Mouse (Mus musculus) gastrocnemius, postnatal 4 days (tissue): ENCODE measurements around the gene Neurod2. TPM values are rescaled to one million over a fixed set of nuclear protein-coding genes. Genes with fewer than 3 reads are reported as not detected.

Experiments
- DNase-seq, 2 experiments: peaks; one replicate each; pipeline ENCODE4 v3.0.0; 2021 to 2022; ENCODE audit warnings: low spot score in 2 of 2, mixed read lengths in 2 of 2
- total RNA-seq, 2 experiments: library from RNA; stranded (reverse); gene quantifications; 2 replicates each; pipeline ENCODE4 v1.2.3; 2021

The Neurod2 gene
- total RNA-seq, 2 experiments from 2014 or later = not detected

DNA sequence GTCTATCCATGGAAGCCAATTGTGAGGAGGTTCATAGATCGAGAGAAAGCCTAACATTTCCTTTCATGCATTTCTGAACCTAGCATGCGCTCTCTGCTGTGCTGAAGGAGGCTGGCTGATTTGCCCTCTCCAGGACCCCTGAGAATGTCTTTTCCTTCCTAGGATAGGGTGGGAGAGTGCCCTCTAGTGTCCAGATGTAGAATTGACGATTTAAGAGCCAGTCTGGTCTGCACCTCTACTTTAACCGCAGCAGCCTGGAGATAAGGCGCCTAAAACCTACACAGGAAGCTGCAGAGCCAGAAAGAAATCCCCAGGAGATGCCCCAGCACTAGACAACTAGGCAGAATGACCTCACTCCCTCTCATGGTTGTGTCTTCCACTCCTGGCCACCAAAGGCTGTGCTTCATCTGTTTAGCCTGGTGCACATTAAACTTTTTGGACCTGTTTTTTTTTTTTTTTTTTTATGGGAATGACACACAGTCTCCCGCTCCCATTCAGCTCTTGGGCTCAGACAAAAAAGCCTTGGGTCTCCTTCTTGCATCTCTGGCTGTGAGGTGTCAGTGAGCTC lies 26.4 kb upstream of the Neurod2 start:
- DNase-seq = no peak

DNA sequence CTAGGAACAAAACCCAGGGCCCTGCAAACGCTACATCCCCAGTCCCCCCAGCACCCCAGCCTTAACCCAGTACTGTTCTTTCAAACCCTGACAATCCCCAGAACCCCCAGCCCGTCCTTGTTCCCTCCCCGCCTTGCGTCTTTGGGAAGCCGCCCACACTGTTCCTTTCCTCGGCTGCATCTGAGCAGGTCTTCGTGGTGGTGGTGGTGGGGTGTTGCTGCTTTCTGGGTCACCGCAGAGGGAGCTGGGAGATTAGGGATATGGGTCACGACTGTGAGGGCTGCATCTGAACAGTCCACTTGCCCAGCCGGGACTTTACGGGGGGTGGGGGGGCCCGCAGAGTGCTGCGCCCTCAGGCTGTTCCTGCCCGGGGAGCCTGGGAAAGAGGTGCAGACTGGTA lies 25.0 kb upstream of the Neurod2 start:
- DNase-seq = no peak

DNA sequence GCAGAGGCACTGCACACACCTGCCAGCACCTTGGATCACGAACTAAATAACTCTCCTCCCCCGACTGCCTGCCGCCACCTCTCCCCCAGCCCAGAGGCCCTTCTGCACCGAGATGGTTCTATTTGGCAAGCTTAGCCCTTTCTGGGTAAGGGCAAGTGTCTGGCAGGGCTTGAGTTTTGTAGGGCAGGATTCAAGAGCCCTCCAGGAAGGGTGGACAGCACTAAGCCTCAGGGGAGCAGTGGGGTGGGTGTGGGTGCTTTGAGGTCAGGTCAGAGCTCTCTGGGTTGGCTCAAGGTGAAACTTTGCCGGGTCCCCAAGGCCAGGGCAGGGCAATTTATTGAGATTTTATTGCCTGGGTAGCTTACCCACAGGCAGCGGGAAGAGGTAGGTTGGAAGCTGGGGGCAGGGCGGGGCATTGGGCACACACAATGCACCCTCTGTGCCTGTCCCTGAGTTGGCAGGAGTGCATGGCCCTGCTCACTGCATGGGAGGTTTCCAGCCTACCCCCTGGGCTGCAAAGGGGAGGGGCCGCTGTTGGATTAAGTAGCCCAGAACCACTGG lies 24.3 kb upstream of the Neurod2 start:
- no peak for DNase-seq

DNA sequence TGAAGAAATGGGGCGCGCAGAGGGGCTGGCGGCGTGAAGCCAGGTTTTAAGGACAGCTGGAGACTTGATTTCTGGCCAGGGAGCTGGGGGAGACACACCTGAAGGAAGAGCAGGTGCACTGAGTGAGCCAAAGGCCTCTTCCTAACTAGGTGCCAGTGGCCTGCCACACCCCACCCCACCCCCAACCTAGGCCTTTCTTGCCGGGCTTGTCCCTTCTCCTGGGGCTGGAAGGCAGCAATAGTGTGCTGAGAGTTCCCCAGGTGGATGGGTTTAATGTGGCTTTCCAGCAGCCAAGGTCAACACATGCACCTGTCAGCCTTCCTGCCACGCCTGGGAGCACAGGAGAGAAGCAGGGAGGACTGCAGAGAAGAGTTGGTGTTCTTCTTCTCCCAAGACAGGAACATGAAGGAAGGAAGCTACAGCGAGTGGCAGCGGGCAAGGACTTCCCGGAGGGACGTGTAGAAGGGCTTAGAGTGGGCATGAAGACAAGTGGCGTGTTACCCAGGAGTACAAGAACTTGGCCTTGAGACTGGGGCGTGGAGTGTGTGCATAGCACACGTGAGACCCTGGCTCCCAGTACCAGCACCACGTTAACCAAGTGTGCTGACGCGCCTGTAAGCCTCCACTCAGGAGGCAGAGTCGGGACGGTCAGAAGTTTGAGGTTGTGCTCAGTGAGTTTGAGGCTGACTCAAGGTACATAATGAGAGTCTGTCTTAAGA lies 23.0 kb upstream of the Neurod2 start:
- DNase-seq = no peak

DNA sequence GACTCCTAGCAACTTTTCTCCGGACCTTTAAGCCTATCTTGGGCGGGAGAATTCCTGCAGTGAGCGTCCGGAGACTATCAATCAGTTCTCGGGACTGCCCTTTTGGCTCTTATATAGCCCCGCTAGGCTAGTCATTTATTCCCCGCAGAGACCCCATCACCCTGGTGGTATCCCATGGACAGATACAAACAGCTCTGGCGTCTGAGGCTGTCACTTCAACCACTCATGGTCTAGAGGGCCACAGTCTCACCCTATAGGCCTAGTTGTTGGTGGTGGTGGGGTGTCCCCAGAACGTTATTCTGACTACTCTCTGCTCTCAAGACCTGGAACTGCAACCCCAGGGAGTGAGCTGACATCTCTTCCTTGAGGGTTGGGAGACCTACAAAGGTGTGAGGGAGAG lies 19.9 kb upstream of the Neurod2 start:
- DNase-seq = no peak

DNA sequence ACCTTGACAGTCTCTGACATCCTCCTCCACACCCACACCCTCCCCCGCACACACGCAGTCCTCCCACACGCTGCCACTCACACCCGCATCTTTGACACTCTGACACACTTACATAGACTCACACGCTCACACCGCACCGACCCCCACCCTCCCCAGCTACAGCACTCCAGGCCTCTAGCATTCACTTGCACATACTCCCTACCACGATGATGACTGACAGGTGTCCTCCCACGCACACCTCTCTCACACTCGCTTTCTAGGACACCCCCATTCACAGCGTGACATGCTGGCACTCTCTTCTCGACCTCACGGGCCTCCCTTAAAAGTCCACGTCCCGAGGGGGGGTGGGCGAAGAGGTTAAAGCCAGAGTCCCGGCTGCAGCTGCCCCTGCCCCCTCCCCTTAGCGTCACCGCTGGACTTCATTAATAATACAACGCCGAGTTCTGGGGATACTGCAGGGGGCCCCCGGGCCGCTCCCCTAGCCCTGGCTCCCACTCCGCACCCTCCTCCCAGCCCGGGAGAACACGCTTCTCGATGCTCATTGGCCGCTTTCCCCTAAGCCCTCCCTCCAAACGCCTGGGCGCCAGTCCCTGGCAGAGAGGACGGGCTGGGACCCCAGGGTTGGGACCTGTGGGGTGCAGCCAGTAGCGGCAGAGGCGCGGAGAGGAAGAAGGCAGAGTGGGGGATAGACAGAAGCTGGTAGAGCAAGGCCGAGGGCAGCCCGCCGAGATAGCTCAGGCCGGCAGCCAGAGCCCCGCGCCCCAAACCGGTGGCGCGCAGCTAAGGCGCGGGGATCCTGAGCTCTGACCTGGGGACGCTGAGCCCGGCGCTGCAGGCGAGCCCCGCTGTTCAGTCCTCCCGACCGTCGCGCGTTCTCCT lies 18.9 kb upstream of the Neurod2 start, which contains the start of gene Ppp1r1b:
Gene Ppp1r1b, plus strand, starts transcription at position 322 of the 879 bp plus-strand sequence.
- DNase-seq = peak in 1 of 2 experiments; percentile 19

DNA sequence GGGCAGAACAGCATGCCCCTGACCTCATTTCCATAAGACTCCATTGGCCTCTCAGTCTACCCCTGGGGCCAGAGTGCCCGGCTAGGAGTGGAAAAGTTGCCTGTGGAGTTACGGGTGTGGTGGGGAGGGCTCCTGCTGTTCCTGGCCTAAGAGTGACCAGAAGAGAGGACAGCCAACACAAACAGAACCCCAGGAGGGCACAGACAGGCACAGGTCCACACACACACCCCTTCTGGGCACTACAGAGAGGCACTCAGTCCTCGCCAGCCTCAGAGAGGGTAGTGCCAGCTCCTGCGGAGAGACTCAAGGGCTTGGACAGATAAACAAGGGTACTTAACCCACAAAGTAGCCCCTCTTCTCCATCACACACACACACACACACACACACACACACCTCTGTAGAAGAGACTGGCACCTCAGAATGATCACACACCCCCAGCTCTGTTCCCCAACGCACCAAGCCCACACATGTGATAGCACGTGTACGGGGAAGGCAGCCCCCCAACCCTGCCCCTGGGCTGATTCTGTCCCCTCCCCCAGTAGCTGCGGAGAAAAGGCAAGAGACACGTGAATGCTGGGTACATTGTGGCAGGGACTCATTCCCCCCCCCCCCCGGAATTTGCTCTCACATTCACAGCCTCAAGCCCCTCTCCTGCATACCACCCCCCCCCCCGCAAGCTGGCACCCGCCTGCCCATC lies 18.1 kb upstream of the Neurod2 start:
- no peak for DNase-seq

DNA sequence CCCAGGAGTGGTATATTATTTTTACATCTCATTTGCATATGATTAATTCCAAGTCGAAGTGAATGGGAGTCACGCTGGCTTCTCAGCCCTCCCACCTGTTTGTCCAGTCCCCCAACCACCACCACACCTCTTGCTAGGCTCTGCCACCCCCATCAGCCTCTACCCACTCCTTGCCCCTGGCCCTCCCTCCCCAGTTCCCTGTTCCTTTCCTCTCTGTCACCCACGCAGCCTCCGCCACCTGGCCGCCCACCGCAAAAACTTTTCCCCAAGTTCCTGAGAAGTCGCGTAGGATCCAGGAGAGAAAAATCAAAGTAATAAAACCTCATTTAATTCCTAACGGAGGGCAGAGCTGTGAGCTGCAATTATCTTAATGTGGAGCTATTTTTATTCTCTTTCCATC lies 16.7 kb upstream of the Neurod2 start:
- no peak for DNase-seq

DNA sequence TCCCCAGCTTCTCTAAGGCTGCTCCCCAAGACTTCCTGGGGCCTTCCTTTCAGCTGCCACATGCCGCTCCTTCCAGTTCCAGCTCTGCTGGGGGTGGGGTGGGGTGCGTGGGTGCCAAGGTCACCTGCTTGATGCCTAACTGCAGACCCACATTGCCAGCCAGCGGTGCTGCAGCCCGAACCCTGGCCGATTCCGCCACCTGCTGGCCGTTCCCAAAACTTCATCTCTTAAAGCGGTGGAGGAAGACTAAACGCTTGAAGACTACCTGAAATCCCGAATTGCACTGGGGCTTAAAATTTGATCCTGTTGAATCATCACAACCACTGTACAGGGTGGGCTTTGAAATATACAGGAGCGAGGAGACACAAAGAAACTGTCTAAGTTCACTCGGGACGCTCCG lies 15.8 kb upstream of the Neurod2 start:
- DNase-seq = peak in 1 of 2 experiments; percentile 66

DNA sequence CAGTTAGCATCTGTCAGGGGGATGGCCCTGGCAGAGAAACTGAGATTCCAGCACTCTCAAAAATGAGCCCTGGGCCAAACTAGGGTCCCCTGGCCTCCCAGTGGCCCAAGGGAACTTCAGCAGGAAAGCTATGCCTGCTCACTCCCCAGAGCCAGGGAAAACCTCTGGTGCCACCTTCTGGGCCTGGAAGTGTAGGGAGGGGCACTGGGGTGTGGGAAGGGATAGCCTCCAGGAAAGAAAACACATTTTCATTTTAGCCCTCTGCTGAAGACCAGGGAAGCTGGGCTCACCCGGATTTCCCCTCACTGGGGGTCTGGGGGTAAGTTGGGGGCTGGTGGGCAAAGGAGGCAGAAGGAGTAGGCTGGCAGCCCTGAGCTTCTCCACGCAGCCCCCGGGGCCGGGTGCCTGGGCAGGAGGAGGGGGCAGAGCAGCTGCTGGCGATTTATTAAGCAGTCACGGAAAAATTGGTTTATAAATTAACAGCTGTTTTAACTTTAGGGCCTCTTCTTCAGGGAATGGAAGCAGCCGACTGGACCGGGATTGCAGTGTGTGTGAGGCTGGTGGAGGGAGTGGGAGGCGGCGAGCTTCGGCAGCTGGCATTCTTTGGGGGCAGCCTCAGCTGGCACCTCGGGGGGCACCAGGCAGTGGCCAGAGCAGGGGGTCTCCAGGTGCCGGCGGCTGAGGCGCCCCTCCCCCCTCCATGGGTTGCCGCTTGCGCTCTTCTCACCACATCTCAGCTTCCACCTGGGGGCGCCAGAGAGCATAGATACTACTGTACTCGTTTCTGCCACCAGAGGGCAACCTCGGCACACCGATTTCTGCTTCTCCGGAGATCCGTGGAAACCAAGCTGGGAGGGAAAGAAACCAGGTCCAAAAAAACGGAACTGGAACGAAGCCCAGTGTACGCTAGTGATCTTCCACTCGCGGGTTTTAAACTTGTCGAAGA lies 12.8 kb upstream of the Neurod2 start:
- peak; percentile 82 to 90 for DNase-seq

DNA sequence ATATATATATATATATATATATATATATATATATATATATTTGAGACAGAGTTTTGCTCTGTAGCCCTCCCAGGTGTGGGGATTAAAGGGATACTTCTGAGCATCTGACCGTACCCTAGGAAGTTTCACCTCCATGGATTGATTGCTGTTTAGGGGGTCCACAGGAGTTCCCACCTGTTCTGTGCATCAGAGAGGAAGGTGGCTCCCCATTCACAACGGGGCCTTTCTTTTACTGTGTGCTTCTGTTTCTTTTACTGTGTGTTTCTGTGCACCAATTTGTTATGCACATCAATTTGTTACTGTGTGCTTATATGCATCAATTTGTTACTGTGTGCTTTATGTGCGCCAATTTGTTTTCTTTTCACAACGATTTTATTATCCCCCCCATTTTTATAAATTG lies 11.7 kb upstream of the Neurod2 start:
- no peak for DNase-seq

DNA sequence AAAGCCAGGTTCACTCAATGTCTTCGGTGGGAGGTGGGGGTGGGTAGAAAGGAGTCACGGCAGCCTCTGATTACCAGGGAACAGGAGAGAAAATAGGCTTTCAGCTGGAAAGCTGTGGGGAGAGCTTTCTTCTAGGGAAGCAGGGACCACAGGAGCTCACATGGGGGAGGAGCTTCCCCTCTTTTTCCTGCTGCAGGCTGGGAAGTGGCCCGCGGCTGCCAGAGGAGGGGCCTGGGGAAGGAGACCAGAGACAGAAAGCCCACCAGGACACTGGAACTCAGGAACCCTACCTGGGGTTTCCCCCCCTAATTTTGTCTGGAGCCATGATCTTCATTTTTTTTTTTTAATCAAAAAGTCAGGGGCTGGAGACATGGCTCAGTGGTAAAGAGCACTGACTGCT lies 11.1 kb upstream of the Neurod2 start:
- DNase-seq = no peak

DNA sequence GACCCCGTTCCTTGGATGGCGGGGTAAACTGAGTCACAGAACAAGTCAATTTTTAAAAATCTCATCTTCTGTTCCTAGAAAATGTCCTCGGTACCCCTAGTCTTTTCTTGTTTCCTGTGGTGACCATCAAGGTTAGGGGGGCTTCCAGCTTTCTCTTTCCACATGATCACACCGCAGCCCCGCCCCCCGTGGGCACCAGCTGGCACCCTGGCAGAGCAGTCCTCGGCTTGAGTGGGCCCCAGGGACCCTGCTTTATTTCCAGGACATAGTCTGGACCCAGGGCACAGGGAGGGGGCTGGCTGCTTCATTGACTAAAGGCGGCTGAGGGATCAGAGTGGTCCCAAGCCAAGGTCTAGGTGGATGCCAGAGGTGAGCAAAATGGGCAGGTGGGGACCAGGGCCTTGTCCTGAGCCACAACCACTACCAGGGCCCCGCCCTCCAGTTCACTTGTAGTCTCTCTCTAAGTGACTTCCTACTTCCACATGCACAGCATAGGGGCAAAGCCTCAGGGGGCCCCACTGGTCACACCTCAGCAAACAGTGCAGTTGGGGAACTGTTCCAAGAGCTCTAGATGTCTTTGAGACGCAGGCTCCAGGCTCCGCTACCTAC lies 10.3 kb upstream of the Neurod2 start:
- no peak for DNase-seq

DNA sequence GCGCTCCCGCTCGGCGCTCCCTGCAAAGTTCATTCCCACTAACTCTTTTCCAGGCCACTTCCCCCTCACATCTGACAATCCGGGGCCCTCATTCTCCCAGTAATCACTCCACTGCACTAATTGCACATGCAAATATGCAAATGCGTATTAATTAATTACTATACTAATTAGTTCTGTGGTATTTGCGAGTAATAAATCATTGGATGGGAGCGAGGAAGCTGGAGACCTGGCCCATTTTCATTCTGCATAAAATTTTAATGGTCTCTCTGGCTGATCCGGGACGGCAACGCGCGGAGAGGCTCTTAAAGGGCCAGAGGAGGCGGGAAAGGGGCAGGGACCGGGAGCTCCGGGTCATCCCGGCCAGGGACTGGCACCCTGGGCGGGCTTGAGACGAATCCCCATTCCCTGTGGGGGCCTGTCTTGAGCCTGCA lies 9.6 kb upstream of the Neurod2 start:
- DNase-seq = no peak

DNA sequence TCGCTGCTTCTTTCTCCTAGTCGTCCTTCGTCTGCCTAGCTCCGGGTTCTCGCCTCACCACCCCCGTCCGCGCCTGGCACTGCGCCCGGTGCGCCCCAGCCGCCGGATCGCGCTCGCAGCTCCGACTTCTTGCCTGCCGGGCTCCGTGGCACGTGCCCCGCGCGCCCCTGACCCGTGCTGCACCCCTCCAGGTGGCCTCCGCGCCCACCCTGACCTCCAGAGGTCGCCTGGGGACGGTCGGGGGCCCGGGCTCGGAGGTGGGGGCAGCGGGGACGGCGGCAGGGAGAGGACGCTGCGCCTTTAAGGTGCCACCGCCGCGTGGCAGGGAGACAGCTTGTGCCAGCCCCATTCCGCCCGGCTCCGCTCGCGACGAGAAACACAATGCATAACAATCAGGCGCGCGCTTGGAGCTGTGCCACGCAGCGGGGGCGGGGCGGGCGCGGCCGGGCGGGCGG lies 9.1 kb upstream of the Neurod2 start:
- peak in 1 of 2 experiments; percentile 55 for DNase-seq

DNA sequence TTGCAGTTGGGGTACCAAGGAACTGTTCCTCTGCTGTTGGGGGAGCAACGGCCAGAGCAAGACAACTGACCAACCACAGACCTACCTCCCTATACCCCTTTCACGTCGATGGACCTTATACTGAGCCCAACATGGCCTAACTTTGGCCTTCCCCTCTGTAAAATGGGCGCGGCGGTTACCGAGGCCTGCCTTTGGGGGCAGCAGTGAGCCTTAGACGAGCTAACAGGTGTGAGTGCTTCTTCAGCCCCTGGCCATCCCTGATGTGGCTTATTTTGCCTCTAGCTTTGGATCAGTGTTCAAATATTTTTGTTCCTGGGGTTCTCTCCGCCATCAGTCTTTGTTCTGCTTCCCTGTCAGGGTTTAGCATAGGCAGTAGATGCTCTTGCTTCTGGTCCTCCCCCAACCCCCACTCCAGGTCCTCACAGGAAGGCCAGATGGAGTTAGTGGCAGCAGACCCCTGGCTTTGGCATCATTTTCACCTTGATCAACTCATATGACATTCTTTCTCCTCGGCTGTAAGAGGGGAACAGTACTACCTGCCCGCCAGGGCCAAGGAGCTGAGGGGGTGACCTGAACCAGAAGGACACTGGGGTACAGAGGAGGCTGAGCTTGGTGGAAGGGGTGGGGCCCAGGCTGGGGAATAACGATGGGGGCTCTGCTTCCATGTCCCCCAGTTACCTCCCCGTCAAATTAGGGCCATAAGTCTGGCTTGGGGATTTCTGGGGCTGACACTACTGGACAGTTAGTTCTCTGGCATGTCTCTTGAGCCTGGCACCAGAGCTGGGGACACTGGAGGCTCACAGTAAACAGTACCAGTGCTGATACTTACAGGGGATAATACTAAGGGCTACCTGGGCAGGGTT lies 7.0 kb upstream of the Neurod2 start:
- DNase-seq = no peak

DNA sequence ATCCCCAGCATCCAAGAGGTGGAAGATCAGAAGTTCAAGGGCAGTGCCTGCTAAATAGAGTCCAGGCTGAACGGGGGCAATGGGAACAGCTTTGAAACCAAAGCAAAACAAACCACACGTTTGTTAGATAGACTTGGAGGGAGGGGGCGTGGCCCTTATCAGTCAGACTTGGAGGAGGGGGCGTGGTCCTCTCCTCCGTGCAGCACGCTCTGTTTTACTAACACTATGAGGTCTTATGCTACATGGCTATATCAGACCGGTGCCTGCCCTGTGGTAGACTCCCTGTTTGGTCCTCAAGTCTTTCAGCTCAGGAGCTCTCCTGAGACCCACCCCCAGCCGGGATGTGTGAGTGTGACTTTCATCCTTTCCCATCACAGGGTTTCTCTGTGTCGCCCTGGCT lies 5.8 kb upstream of the Neurod2 start:
- DNase-seq = no peak

DNA sequence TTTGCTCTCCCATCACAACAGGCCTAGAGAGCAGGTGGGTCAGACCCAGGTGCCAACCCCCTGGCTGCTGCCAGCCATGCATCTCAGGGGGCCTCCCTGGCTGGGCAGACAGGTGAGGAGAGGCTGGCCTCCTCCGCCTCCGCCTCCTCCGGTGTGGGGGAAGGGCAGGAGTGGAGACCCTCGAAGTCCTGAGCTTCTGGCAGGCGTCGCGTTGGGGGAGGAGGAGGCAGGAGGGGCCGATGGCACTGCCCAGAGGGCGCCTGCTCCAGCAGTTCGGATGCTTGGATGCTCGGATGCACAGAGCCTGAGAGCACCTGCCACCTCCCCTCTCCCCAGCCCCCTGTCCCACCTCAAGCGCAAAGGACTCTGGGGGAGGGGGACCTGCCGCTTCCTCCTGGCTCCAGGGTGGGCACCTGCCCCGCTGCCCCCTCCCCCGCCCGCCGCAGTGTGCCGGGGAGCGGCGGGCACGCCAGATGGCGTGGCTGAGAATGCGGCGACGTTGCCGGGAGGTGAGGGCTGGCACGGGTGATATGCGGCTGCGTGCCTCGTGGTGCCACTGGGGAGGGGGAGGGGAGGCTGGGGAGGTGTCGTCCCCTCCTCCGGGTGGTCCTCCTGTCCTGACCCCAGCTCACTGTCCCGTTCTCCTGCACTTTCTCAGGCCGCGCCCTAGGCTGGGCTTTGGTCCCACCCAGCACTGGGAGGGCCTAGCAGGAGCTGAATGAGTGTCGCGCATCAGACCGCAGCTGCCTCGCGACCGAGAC lies 4.7 kb upstream of the Neurod2 start:
- DNase-seq = no peak
